Mouse (Mus musculus) CD8-positive naive resting alpha-beta T cell, adult 2 months (primary cell): ENCODE data around the gene Snx4.
"Not testable (repeated sequence)": the region's sequence is repeated elsewhere in the genome, so short reads cannot be mapped to it uniquely, and the experiment has no call there.

Experiments used
- DNase-seq, 2 experiments: peaks; one replicate each; pipeline ENCODE4 v3.0.0; 2022; ENCODE audit warnings: low read depth in 2 of 2, low spot score in 2 of 2

The Snx4 gene

GRCm38 (mm10) chr16:33251194-33252051, at the start of gene Snx4:
Gene Snx4 (plus strand): TSS chr16:33251442.
- DNase-seq = peak; percentile 91 to 95

GRCm38 (mm10) chr16:33210812-33211211, 40.4 kb upstream of the Snx4 start:
- no peak for DNase-seq

- no peak for DNase-seq
Measured at GRCm38 (mm10) chr16:33216313-33217003, 34.8 kb upstream of the Snx4 start.

GRCm38 (mm10) chr16:33217553-33218085, 33.6 kb upstream of the Snx4 start:
- DNase-seq = not testable (repeated sequence)

- no peak for DNase-seq
Measured at GRCm38 (mm10) chr16:33222482-33222881, 28.8 kb upstream of the Snx4 start.

GRCm38 (mm10) chr16:33224381-33224780, 26.9 kb upstream of the Snx4 start:
- no peak for DNase-seq

- no peak for DNase-seq
Measured at GRCm38 (mm10) chr16:33234128-33234527, 17.1 kb upstream of the Snx4 start.

- no peak for DNase-seq
Measured at GRCm38 (mm10) chr16:33236151-33236550, 15.1 kb upstream of the Snx4 start.

- no peak for DNase-seq
Measured at GRCm38 (mm10) chr16:33239305-33239704, 11.9 kb upstream of the Snx4 start.

- DNase-seq = no peak
Measured at GRCm38 (mm10) chr16:33242046-33242445, 9.2 kb upstream of the Snx4 start.

GRCm38 (mm10) chr16:33244136-33244691, 7.0 kb upstream of the Snx4 start:
- DNase-seq = no peak

- no peak for DNase-seq
Measured at GRCm38 (mm10) chr16:33244933-33245470, 6.2 kb upstream of the Snx4 start.

- no peak for DNase-seq
Measured at GRCm38 (mm10) chr16:33246526-33246925, 4.7 kb upstream of the Snx4 start.

- no peak for DNase-seq
Measured at GRCm38 (mm10) chr16:33247006-33247405, 4.2 kb upstream of the Snx4 start.

GRCm38 (mm10) chr16:33250651-33251120, 556 bp upstream of the Snx4 start:
- DNase-seq = no peak

GRCm38 (mm10) chr16:33255601-33256000, 4.4 kb downstream of the Snx4 start:
- DNase-seq = no peak

- no peak for DNase-seq
Measured at GRCm38 (mm10) chr16:33258530-33258929, 7.3 kb downstream of the Snx4 start.

- DNase-seq = no peak
Measured at GRCm38 (mm10) chr16:33259824-33260223, 8.6 kb downstream of the Snx4 start.

GRCm38 (mm10) chr16:33260825-33261224, 9.6 kb downstream of the Snx4 start:
- DNase-seq = no peak

- peak in 1 of 2 experiments; percentile 26 for DNase-seq
Measured at GRCm38 (mm10) chr16:33261584-33262061, 10.4 kb downstream of the Snx4 start.

GRCm38 (mm10) chr16:33262096-33262495, 10.9 kb downstream of the Snx4 start:
- DNase-seq = no peak
